Mouse (Mus musculus) lung, adult 18-20 months (tissue): ENCODE measurements around the gene H2-Ke6.

Experiments
- DNase-seq, 2 experiments: peaks; one replicate each; pipeline ENCODE4 v3.0.0; 2022; ENCODE audit warnings: mixed read lengths in 2 of 2

The H2-Ke6 gene

GRCm38 (mm10) chr17:33995651-33996050 lies 32.2 kb downstream of the H2-Ke6 start:
- no peak for DNase-seq

- DNase-seq: no peak
Observed at GRCm38 (mm10) chr17:33994959-33995358, 32.9 kb downstream of the H2-Ke6 start.

GRCm38 (mm10) chr17:33991788-33992664 lies 35.8 kb downstream of the H2-Ke6 start:
- peak in 1 of 2 experiments; percentile 60 for DNase-seq

GRCm38 (mm10) chr17:33982136-33982535 lies 45.7 kb downstream of the H2-Ke6 start:
- peak; percentile 56 to 70 for DNase-seq

GRCm38 (mm10) chr17:33981192-33981909 lies 46.5 kb downstream of the H2-Ke6 start:
- DNase-seq: peak; percentile 91 to 92

- DNase-seq: no peak
Observed at GRCm38 (mm10) chr17:33980181-33981035, 47.5 kb downstream of the H2-Ke6 start.

GRCm38 (mm10) chr17:33979512-33980050 lies 48.3 kb downstream of the H2-Ke6 start:
- DNase-seq: no peak

GRCm38 (mm10) chr17:33978631-33979031 lies 49.2 kb downstream of the H2-Ke6 start:
- peak; percentile 92 to 93 for DNase-seq

- no peak for DNase-seq
Observed at GRCm38 (mm10) chr17:33977861-33978557, 49.9 kb downstream of the H2-Ke6 start.
